Comparison of ENCODE assay signal across 34 mouse cellular contexts in genomic region chr14:121466501-121466900, GRCm38 (mm10). TPM values are rescaled to one million over a fixed set of nuclear protein-coding genes. Genes with fewer than 3 reads are reported as not detected.
DNase-seq lines count a peak whose midpoint lies in the region; ATAC-seq lines count a peak whose summit lies in the region.
"Had no signal": no experiment of that assay in that cellular context is flagged by ENCODE, and none has a peak within 500 bp of the region (broad histone marks: within the 10 kb centered on the region; RNA-seq: fewer than 3 reads in every experiment).

No protein-coding gene starts in this region.

- H3K9ac ChIP-seq in heart, embryonic 12.5 days, result no peak overlapping the region
- H3K9ac ChIP-seq: embryonic facial prominence, embryonic 15.5 days; forebrain, embryonic 12.5 days; heart, embryonic 13.5 days; hindbrain, embryonic 15.5 days; kidney, embryonic 15.5 days; limb, embryonic 13.5 days; lung, embryonic 15.5 days; midbrain, embryonic 15.5 days; neural tube, embryonic 15.5 days had no signal

- H3K27ac ChIP-seq in heart, embryonic 12.5 days (ENCODE audit: poor library complexity, severe bottlenecking), result no peak overlapping the region
- H3K27ac ChIP-seq: embryonic facial prominence, embryonic 15.5 days; forebrain, embryonic 12.5 days; heart, embryonic 13.5 days; hindbrain, embryonic 15.5 days; kidney, embryonic 15.5 days; limb, embryonic 13.5 days; lung, embryonic 15.5 days; midbrain, embryonic 10.5 days; midbrain, embryonic 15.5 days; neural tube, embryonic 15.5 days had no signal

- H3K4me3 ChIP-seq in heart, embryonic 12.5 days, result no peak overlapping the region
- H3K4me3 ChIP-seq: embryonic facial prominence, embryonic 15.5 days; forebrain, embryonic 12.5 days; heart, embryonic 13.5 days; hindbrain, embryonic 15.5 days; kidney, embryonic 15.5 days; limb, embryonic 13.5 days; lung, embryonic 15.5 days; midbrain, embryonic 10.5 days; midbrain, embryonic 15.5 days; neural tube, embryonic 15.5 days had no signal

- ATAC-seq in heart, embryonic 12.5 days (ENCODE audit: insufficient number of reproducible peaks, low FRiP score), result no peak
- ATAC-seq: midbrain, embryonic 15.5 days; Patski had no signal

- H3K36me3 ChIP-seq in heart, embryonic 12.5 days, result no peaks in the 10 kb centered on the region
- H3K36me3 ChIP-seq: embryonic facial prominence, embryonic 15.5 days; forebrain, embryonic 12.5 days; heart, embryonic 13.5 days; hindbrain, embryonic 15.5 days; kidney, embryonic 15.5 days; limb, embryonic 13.5 days; lung, embryonic 15.5 days; midbrain, embryonic 10.5 days; midbrain, embryonic 15.5 days; neural tube, embryonic 15.5 days had no signal

- H3K9me3 ChIP-seq in heart, embryonic 12.5 days (replicated peaks), result 0 out of 2 replicates have a peak, but pooled peaks cover 4% of the 10 kb centered on the region
- H3K9me3 ChIP-seq: embryonic facial prominence, embryonic 15.5 days; forebrain, embryonic 12.5 days; heart, embryonic 13.5 days; hindbrain, embryonic 15.5 days; kidney, embryonic 15.5 days; limb, embryonic 13.5 days; lung, embryonic 15.5 days; midbrain, embryonic 10.5 days; midbrain, embryonic 15.5 days; neural tube, embryonic 15.5 days had no signal

- no peak overlapping the region for H3K4me2 ChIP-seq in heart, embryonic 12.5 days
- H3K4me2 ChIP-seq: embryonic facial prominence, embryonic 15.5 days; forebrain, embryonic 12.5 days; heart, embryonic 13.5 days; hindbrain, embryonic 15.5 days; kidney, embryonic 15.5 days; limb, embryonic 13.5 days; liver, embryonic 11.5 days; lung, embryonic 15.5 days; midbrain, embryonic 15.5 days; neural tube, embryonic 15.5 days had no signal

- WGBS in heart, embryonic 12.5 days, result 73% methylated on average over 4 of the region's 4 CpGs

- no peaks in the 10 kb centered on the region for H3K4me1 ChIP-seq in heart, embryonic 12.5 days (replicated peaks)
- H3K4me1 ChIP-seq: embryonic facial prominence, embryonic 15.5 days; heart, embryonic 13.5 days; hindbrain, embryonic 15.5 days; kidney, embryonic 15.5 days; limb, embryonic 13.5 days; lung, embryonic 15.5 days; midbrain, embryonic 15.5 days; neural tube, embryonic 15.5 days had no signal

- peak; percentile 56 for DNase-seq in heart, adult 11 months
- peak; percentile 63 for DNase-seq in 3T3-L1 (ENCODE audit: low read depth, low spot score)
- DNase-seq in adrenal gland, adult 2 months, result peak; percentile 82
- DNase-seq in adrenal gland, postnatal 36 days, result peak; percentile 74 to 78
- no peak for DNase-seq in ovary, postnatal 10 days (ENCODE audit: low spot score)
- DNase-seq in spleen, postnatal 14 days (ENCODE audit: low spot score in 2 of 2), result no peak
- DNase-seq: cerebellum, adult 9-10 months; gastrocnemius, postnatal 10 days; heart, postnatal 10 days; kidney, adult 18-20 months; kidney, postnatal 25 days; spleen, adult 18-20 months; thymus, adult 2 months; thymus, postnatal 36 days had no signal

- H3K27me3 ChIP-seq in heart, embryonic 12.5 days (replicated peaks), result no peaks in the 10 kb centered on the region
- H3K27me3 ChIP-seq: CH12.LX; embryonic facial prominence, embryonic 15.5 days; forebrain, embryonic 12.5 days; heart, embryonic 13.5 days; hindbrain, embryonic 15.5 days; kidney, embryonic 15.5 days; limb, embryonic 13.5 days; lung, embryonic 15.5 days; midbrain, embryonic 15.5 days; neural tube, embryonic 15.5 days; Patski had no signal

RNA-seq across cellular contexts. Expression of gene Slc15a1, which starts 38.6 kb away (rescaled TPM):
- 0.13 TPM in 1 of 2 replicates, not detected in the other for polyA plus RNA-seq in heart, embryonic 12.5 days (2016; fragmentation: Nextera tagmentation; extraction: Ambion mirVana)
- total RNA-seq in adrenal gland, adult 2 months (2021), result under 1 TPM; 0.09 to 0.10 TPM
- 0.06 and 0.09 TPM in 2 replicates for polyA plus RNA-seq in adrenal gland, adult 2 months (2012; rRNA removed)
- not detected for total RNA-seq in adrenal gland, postnatal 36 days (2021)
- total RNA-seq: common myeloid progenitor, adult 5-6 weeks; gastrocnemius, postnatal 10 days; heart, postnatal 10 days; hematopoietic stem cell, adult 5-6 weeks; layer of hippocampus, adult 18-20 months; left cerebral cortex, adult 18-20 months; megakaryocyte progenitor cell, adult 5-6 weeks had no signal
- polyA plus RNA-seq: C2C12; forebrain, embryonic 12.5 days; heart, embryonic 13.5 days; limb, embryonic 13.5 days; liver, embryonic 11.5 days; midbrain, embryonic 10.5 days; neural tube, embryonic 15.5 days had no signal

Comparison
In these comparisons a context has a peak if more than half of its experiments do, and no peak if none do; other contexts are left out.
1. DNase-seq: peak in heart, adult 11 months (single experiment), 3T3-L1 (single experiment), adrenal gland, adult 2 months (single experiment) and adrenal gland, postnatal 36 days (2 of 2); none in ovary, postnatal 10 days (single experiment) and spleen, postnatal 14 days (0 of 2).